Mouse (Mus musculus): Measurements from ENCODE around the gene Pnlip. TPM values are rescaled to one million over a fixed set of nuclear protein-coding genes. Genes with fewer than 3 reads are reported as not detected.

Gene Pnlip
- polyA plus RNA-seq (2014; fragmentation: Nextera tagmentation; extraction: Ambion mirVana): not detected in 2 replicates

DNA sequence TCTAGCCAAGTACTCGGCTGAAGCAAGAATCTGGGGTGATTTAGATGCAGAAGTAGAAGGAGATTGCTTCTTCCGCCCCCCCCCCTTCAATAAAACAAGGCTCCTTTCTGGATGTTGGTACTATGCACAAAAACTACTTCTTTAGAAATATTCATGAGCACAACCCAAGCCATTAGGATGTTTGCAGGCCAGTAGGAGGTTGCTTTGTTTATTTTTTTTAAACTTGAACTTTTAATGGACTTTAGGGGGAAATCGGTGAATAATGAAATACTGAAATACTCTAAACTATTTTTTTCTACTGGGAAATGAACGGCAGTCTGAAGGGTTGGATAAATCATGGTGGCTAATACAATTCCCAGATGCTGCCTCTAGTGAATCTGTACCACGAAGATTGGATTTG, at the start of gene Pnlip:
TSS of gene Pnlip (plus strand) at position 301 of the 400 bp plus-strand sequence.
- Histone ChIP-seq H3K27me3 (ENCODE audit: control insufficient read depth, insufficient read depth, low read length) (no peaks in the 10 kb centered on the region), H3K4me3 (ENCODE audit: low read depth, low read length) (no peak within 1 kb of the TSS), H3K4me1 (ENCODE audit: control insufficient read depth, insufficient read depth, low read length) (no peaks in the 10 kb centered on the region), H3K27ac (ENCODE audit: low read depth, low read length) (no peak within 1 kb of the TSS), H3K9ac (ENCODE audit: low read depth, low read length) (no peak within 1 kb of the TSS), H3K36me3 (ENCODE audit: control insufficient read depth, insufficient read depth, low read length) (no peaks in the 10 kb centered on the region), H3K4me2 (no peak within 1 kb of the TSS), H3K9me3 (replicated peaks; ENCODE audit: control insufficient read depth, low read length) (no peaks in the 10 kb centered on the region)
- ATAC-seq (replicated peaks; ENCODE audit: insufficient number of reproducible peaks, low FRiP score, low TSS enrichment): no peak
- 78% methylated on average over 5 of the region's 5 CpGs for WGBS (ENCODE audit: insufficient replicate concordance)

DNA sequence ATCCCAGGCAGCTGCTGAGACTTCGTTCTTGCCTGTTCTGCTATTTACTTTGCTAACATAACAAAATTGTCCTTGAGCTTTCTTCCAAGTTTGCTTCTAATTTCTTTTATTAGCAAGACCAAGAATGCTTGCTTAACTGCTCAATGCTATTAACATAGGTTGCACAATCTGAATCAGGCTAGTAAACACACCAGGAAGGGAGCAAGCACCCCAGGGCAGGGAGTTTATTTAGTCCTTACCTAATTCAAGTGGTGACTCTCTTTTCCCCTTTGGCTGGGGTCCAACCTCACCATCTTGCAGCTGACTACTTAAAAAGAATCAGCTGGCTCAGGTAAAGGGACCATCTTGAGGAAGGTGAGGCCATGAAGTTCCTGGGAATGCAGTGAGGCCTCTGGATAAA, 42.6 kb upstream of the Pnlip start:
- H3K27me3 ChIP-seq (ENCODE audit: control insufficient read depth, insufficient read depth, low read length): no peaks in the 10 kb centered on the region
- H3K4me1 ChIP-seq (ENCODE audit: control insufficient read depth, insufficient read depth, low read length): no peaks in the 10 kb centered on the region
- no peak overlapping the region for H3K4me2 ChIP-seq
- no peak for ATAC-seq (replicated peaks; ENCODE audit: insufficient number of reproducible peaks, low FRiP score, low TSS enrichment)
- no peak overlapping the region for H3K9ac ChIP-seq (ENCODE audit: low read depth, low read length)
- no peak overlapping the region for H3K27ac ChIP-seq (ENCODE audit: low read depth, low read length)
- H3K9me3 ChIP-seq (replicated peaks; ENCODE audit: control insufficient read depth, low read length): no peaks in the 10 kb centered on the region
- WGBS (ENCODE audit: insufficient replicate concordance): 61% methylated on average over 1 of the region's 1 CpGs
- no peak overlapping the region for H3K4me3 ChIP-seq (ENCODE audit: low read depth, low read length)
- no peaks in the 10 kb centered on the region for H3K36me3 ChIP-seq (ENCODE audit: control insufficient read depth, insufficient read depth, low read length)

DNA sequence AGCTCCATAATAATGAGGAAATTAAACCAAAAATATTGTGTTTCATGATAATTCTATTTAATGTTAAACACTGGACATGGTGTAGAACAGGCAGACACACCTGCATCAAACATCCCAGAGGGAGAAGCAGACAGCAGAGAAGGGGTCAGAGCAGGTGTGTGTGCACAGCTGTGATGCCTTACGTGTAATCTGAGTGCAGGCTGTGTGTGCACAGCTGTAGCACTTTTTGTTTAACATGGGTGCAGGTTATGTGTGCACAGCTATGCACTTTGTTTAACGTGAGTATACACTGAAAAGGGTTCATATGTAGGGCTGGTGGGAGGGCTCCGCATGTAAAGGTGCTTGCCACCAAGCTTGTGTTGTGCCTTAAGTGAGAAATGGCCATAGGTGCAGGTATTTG, 39.6 kb upstream of the Pnlip start:
- no peaks in the 10 kb centered on the region for H3K9me3 ChIP-seq (replicated peaks; ENCODE audit: control insufficient read depth, low read length)
- no peaks in the 10 kb centered on the region for H3K36me3 ChIP-seq (ENCODE audit: control insufficient read depth, insufficient read depth, low read length)
- no peak overlapping the region for H3K9ac ChIP-seq (ENCODE audit: low read depth, low read length)
- H3K4me3 ChIP-seq (ENCODE audit: low read depth, low read length): no peak overlapping the region
- no peak overlapping the region for H3K4me2 ChIP-seq
- H3K27ac ChIP-seq (ENCODE audit: low read depth, low read length): no peak overlapping the region
- no peaks in the 10 kb centered on the region for H3K4me1 ChIP-seq (ENCODE audit: control insufficient read depth, insufficient read depth, low read length)
- H3K27me3 ChIP-seq (ENCODE audit: control insufficient read depth, insufficient read depth, low read length): no peaks in the 10 kb centered on the region
- 73% methylated on average over 3 of the region's 3 CpGs for WGBS (ENCODE audit: insufficient replicate concordance)
- no peak for ATAC-seq (replicated peaks; ENCODE audit: insufficient number of reproducible peaks, low FRiP score, low TSS enrichment)

DNA sequence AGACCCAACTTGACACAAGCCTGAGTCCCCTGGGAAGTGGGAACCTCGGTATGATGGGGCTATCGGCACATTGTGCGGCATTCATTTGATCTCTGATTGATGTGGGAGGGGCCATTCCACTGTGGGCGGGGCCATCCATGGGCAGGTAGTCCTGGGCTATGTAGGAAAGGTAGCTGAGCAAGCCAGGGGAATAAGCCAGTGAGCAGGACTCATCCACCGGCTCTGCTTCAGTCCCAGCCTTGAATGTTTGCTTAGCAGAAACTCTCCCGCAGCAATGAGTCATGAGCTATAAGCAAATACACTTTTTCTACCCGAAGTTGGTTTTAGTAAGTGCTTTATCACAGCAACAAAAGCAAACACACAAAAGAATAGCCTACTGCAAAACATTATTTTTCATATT, 35.7 kb upstream of the Pnlip start:
- no peak overlapping the region for H3K9ac ChIP-seq (ENCODE audit: low read depth, low read length)
- WGBS (ENCODE audit: insufficient replicate concordance): 74% methylated on average over 7 of the region's 7 CpGs
- no peak overlapping the region for H3K4me2 ChIP-seq
- no peaks in the 10 kb centered on the region for H3K27me3 ChIP-seq (ENCODE audit: control insufficient read depth, insufficient read depth, low read length)
- H3K4me1 ChIP-seq (ENCODE audit: control insufficient read depth, insufficient read depth, low read length): no peaks in the 10 kb centered on the region
- no peaks in the 10 kb centered on the region for H3K9me3 ChIP-seq (replicated peaks; ENCODE audit: control insufficient read depth, low read length)
- no peak overlapping the region for H3K27ac ChIP-seq (ENCODE audit: low read depth, low read length)
- no peak overlapping the region for H3K4me3 ChIP-seq (ENCODE audit: low read depth, low read length)
- no peaks in the 10 kb centered on the region for H3K36me3 ChIP-seq (ENCODE audit: control insufficient read depth, insufficient read depth, low read length)
- ATAC-seq (replicated peaks; ENCODE audit: insufficient number of reproducible peaks, low FRiP score, low TSS enrichment): no peak

DNA sequence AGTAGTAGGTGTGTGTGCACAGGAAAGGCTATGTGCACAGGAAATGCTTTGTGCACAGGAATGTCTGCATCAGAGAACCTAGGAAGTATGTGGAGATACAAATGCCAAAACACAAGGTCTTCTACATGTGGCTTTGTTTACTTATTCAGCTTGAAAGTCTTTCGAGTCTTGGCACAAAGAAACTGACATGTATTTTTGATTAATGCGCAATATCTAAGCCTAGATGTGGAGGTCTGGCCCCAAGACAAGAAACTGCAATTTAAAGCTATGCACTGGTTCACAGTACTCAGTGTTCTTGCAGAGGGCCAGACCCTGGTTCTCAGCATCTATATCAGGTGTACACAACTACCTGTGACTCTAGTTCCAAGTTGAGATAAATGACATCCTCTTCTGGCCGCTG, 31.6 kb upstream of the Pnlip start:
- no peaks in the 10 kb centered on the region for H3K36me3 ChIP-seq (ENCODE audit: control insufficient read depth, insufficient read depth, low read length)
- H3K27ac ChIP-seq (ENCODE audit: low read depth, low read length): no peak overlapping the region
- no peak overlapping the region for H3K4me3 ChIP-seq (ENCODE audit: low read depth, low read length)
- H3K9me3 ChIP-seq (replicated peaks; ENCODE audit: control insufficient read depth, low read length): no peaks in the 10 kb centered on the region
- no peak overlapping the region for H3K9ac ChIP-seq (ENCODE audit: low read depth, low read length)
- no peak for ATAC-seq (replicated peaks; ENCODE audit: insufficient number of reproducible peaks, low FRiP score, low TSS enrichment)
- no peak overlapping the region for H3K4me2 ChIP-seq
- no peaks in the 10 kb centered on the region for H3K4me1 ChIP-seq (ENCODE audit: control insufficient read depth, insufficient read depth, low read length)
- 84% methylated on average over 3 of the region's 3 CpGs for WGBS (ENCODE audit: insufficient replicate concordance)
- no peaks in the 10 kb centered on the region for H3K27me3 ChIP-seq (ENCODE audit: control insufficient read depth, insufficient read depth, low read length)

DNA sequence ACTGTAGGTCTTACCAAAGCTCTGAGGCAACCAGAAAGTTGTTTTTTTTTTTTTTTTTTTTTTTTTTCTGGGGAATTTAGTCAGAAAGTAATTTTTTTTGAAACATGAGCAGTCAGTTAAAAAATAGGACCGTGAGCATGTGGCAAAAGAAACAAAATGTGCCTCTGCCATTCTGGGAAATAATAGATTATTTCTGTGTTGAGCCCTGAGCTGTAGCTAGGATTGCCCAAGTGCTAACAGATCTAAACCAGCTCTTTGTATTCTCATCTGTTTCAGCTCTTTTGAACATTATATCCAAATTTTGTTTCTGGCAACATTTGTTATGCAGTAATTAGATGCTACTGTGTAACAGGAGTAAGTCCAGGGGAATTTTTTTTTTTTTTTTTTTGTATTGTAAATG, 30.7 kb upstream of the Pnlip start:
- 54% methylated on average over 1 of the region's 1 CpGs for WGBS (ENCODE audit: insufficient replicate concordance)
- Histone ChIP-seq H3K9me3 (replicated peaks; ENCODE audit: control insufficient read depth, low read length) (no peaks in the 10 kb centered on the region), H3K4me2 (no peak overlapping the region), H3K4me3 (ENCODE audit: low read depth, low read length) (no peak overlapping the region), H3K36me3 (ENCODE audit: control insufficient read depth, insufficient read depth, low read length) (no peaks in the 10 kb centered on the region), H3K9ac (ENCODE audit: low read depth, low read length) (no peak overlapping the region), H3K27me3 (ENCODE audit: control insufficient read depth, insufficient read depth, low read length) (no peaks in the 10 kb centered on the region), H3K4me1 (ENCODE audit: control insufficient read depth, insufficient read depth, low read length) (no peaks in the 10 kb centered on the region), H3K27ac (ENCODE audit: low read depth, low read length) (no peak overlapping the region)
- no peak for ATAC-seq (replicated peaks; ENCODE audit: insufficient number of reproducible peaks, low FRiP score, low TSS enrichment)

DNA sequence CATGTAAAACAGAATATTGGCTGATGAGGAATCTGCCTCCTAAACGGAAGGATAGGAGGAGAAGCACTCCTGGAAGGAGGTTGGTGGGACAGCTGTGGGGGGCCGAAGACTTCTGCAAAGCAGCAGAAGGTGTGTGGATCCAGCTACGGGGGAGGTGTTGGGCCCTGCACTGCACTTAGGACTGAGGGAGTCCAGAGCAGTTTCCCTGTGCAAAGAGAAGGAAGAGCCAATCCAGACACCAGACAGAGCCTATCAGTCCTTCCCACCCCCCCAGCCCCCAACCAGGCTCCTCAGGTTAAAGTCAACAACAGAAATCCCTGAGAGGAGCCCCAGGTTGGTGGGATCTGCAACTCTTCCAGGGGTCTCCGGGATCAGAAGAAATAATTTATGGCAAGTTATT, 27.5 kb upstream of the Pnlip start:
- no peaks in the 10 kb centered on the region for H3K36me3 ChIP-seq (ENCODE audit: control insufficient read depth, insufficient read depth, low read length)
- no peaks in the 10 kb centered on the region for H3K4me1 ChIP-seq (ENCODE audit: control insufficient read depth, insufficient read depth, low read length)
- WGBS (ENCODE audit: insufficient replicate concordance): 58% methylated on average over 4 of the region's 4 CpGs
- no peaks in the 10 kb centered on the region for H3K27me3 ChIP-seq (ENCODE audit: control insufficient read depth, insufficient read depth, low read length)
- H3K9me3 ChIP-seq (replicated peaks; ENCODE audit: control insufficient read depth, low read length): no peaks in the 10 kb centered on the region
- no peak overlapping the region for H3K4me3 ChIP-seq (ENCODE audit: low read depth, low read length)
- no peak overlapping the region for H3K27ac ChIP-seq (ENCODE audit: low read depth, low read length)
- H3K9ac ChIP-seq (ENCODE audit: low read depth, low read length): no peak overlapping the region
- ATAC-seq (replicated peaks; ENCODE audit: insufficient number of reproducible peaks, low FRiP score, low TSS enrichment): no peak
- no peak overlapping the region for H3K4me2 ChIP-seq

DNA sequence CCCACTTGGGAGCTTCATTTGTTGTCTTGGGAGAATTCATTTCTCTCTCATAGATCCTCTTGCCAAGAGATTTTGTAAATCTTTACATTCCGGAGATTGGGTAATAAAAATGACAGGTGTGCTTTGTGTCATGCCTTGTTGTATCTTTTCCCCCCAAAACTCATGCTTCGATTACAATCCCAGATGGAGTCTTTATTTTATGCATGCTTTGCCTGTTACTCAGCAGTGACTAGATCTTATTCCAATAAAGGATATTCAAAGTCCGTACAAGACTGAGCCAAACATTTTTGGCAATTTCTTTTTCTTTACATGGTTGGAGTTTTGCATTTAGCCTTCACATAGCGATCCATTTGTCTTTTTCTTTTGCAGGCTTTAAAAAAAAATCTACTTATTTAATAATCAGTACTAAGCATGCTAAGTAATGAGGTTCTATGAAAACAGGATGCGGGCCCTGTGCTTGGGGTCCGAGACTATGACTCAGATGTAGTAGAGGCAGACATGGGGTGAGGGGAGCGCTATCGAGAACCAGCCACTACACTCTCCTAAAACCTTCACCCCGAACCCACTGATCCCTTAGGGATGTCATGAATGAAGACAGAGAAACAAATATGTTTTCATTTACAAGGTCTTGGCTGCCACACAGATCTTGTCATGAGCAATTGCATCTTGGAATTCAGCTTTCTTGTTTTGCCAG, 26.9 kb upstream of the Pnlip start:
- ATAC-seq (replicated peaks; ENCODE audit: insufficient number of reproducible peaks, low FRiP score, low TSS enrichment): no peak
- 84% methylated on average over 9 of the region's 9 CpGs for WGBS (ENCODE audit: insufficient replicate concordance)

More for the DNA sequence above, 26.9 kb upstream of the Pnlip start:
- H3K4me2 ChIP-seq: no peak overlapping the region
- H3K9ac ChIP-seq (ENCODE audit: low read depth, low read length): no peak overlapping the region
- H3K4me1 ChIP-seq (ENCODE audit: control insufficient read depth, insufficient read depth, low read length): no peaks in the 10 kb centered on the region
- H3K4me3 ChIP-seq (ENCODE audit: low read depth, low read length): no peak overlapping the region
- H3K27me3 ChIP-seq (ENCODE audit: control insufficient read depth, insufficient read depth, low read length): no peaks in the 10 kb centered on the region
- no peak overlapping the region for H3K27ac ChIP-seq (ENCODE audit: low read depth, low read length)
- H3K9me3 ChIP-seq (replicated peaks; ENCODE audit: control insufficient read depth, low read length): no peaks in the 10 kb centered on the region
- no peaks in the 10 kb centered on the region for H3K36me3 ChIP-seq (ENCODE audit: control insufficient read depth, insufficient read depth, low read length)

Data from heart, embryonic 11.5 days (tissue).